Mouse (Mus musculus): Measurements from ENCODE around the gene AC124108.1. TPM values are rescaled to one million over a fixed set of nuclear protein-coding genes. Genes with fewer than 3 reads are reported as not detected.
A peak's percentile ranks its signal among the peaks of the same experiment; 100 is the strongest.

The AC124108.1 gene
- polyA plus RNA-seq, 1 experiment from 2014 or later, result 2.3 TPM

DNA sequence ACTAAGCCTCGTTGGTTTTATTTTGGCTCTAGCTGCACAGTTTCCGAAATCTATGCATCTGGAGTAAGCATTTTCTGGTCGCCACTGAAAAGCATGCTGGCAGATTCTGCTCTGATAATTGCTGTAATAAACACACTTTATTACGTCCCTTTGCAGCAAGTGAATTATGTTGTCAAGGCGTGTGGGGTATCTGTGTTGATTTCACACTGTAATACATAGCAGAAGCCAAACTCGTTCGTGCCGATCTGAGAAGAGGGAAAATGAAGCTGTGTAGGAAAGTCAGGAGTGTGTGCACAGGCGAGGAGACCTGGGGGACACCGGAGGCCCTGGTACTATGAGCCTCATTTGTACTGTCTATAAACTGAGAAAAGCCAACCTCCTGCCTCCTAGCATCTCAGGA lies 18.1 kb downstream of the AC124108.1 start:
- no peak overlapping the region for H3K27ac ChIP-seq (replicated peaks)
- 84% methylated on average over 10 of the region's 10 CpGs for WGBS
- H3K4me1 ChIP-seq, result peaks cover 79% of the 10 kb centered on the region
- peaks cover 8% of the 10 kb centered on the region; the same call in 1 of the 2 replicates for H3K36me3 ChIP-seq
- H3K27me3 ChIP-seq (ENCODE audit: low read depth, poor library complexity, severe bottlenecking), result peaks cover 27% of the 10 kb centered on the region
- no peak overlapping the region for H3K4me3 ChIP-seq
- DNase-seq (ENCODE audit: low spot score), result no peak
- no peaks in the 10 kb centered on the region for H3K9me3 ChIP-seq (replicated peaks)

- WGBS, result 19% methylated on average over 7 of the region's 7 CpGs
- no peak overlapping the region for H3K4me3 ChIP-seq
- H3K27ac ChIP-seq (replicated peaks), result no peak overlapping the region
- no peaks in the 10 kb centered on the region for H3K9me3 ChIP-seq (replicated peaks)
- H3K4me1 ChIP-seq, result peaks cover 72% of the 10 kb centered on the region
- peaks cover 28% of the 10 kb centered on the region for H3K27me3 ChIP-seq (ENCODE audit: low read depth, poor library complexity, severe bottlenecking)
- peak; percentile 60 for DNase-seq (ENCODE audit: low spot score)
- no peaks in the 10 kb centered on the region for H3K36me3 ChIP-seq
Observed at GRCm38 (mm10) chr1:132210922-132211321, 19.7 kb downstream of the AC124108.1 start.

DNA sequence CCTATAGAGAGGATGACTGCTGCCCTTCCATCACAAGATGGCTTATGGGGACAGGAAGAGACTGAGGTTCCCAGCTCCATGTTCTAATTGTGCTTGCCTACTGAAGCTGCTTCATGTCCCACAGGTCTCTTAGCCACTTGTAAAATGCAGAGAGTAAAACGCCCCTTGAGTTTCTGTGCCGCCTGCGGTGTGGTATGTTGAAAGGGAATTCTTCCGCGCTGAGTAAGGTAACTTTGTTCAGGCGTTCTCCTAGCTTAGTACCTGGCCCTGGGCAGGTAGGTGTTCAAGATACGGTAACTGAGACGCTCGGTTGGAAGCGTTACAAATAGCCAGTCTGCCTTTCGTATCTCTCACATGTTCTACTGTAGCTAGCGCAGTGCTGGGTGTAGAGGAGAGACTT lies 20.4 kb downstream of the AC124108.1 start:
- H3K27me3 ChIP-seq (ENCODE audit: low read depth, poor library complexity, severe bottlenecking), result peaks cover 34% of the 10 kb centered on the region
- peak overlapping the region; percentile 51 for H3K4me3 ChIP-seq
- DNase-seq (ENCODE audit: low spot score), result no peak
- peak overlapping the region; percentile 72; the same call in 1 of the 2 replicates for H3K27ac ChIP-seq (replicated peaks)
- peaks cover 74% of the 10 kb centered on the region for H3K4me1 ChIP-seq
- H3K36me3 ChIP-seq, result no peaks in the 10 kb centered on the region
- no peaks in the 10 kb centered on the region for H3K9me3 ChIP-seq (replicated peaks)
- 47% methylated on average over 12 of the region's 12 CpGs for WGBS

GRCm38 (mm10) chr1:132212218-132212617 lies 21.0 kb downstream of the AC124108.1 start:
- Histone ChIP-seq H3K27ac (replicated peaks) (peak overlapping the region; percentile 72), H3K27me3 (ENCODE audit: low read depth, poor library complexity, severe bottlenecking) (peaks cover 34% of the 10 kb centered on the region), H3K36me3 (no peaks in the 10 kb centered on the region), H3K4me1 (peaks cover 72% of the 10 kb centered on the region), H3K4me3 (peak overlapping the region; percentile 51), H3K9me3 (replicated peaks) (no peaks in the 10 kb centered on the region)
- WGBS, result 4% methylated on average over 20 of the region's 20 CpGs
- peak; percentile 69 for DNase-seq (ENCODE audit: low spot score)

- H3K27me3 ChIP-seq (ENCODE audit: low read depth, poor library complexity, severe bottlenecking), result peaks cover 34% of the 10 kb centered on the region
- WGBS, result 52% methylated on average over 6 of the region's 6 CpGs
Observed at GRCm38 (mm10) chr1:132213076-132213475, 21.8 kb downstream of the AC124108.1 start.

GRCm38 (mm10) chr1:132216276-132216675 lies 25.0 kb downstream of the AC124108.1 start:
- 63% methylated on average over 3 of the region's 3 CpGs for WGBS

More at GRCm38 (mm10) chr1:132213076-132213475, 21.8 kb downstream of the AC124108.1 start:
- Histone ChIP-seq H3K9me3 (replicated peaks) (no peaks in the 10 kb centered on the region), H3K27ac (replicated peaks) (peak overlapping the region; percentile 72; the same call in 1 of the 2 replicates), H3K4me3 (no peak overlapping the region), H3K36me3 (no peaks in the 10 kb centered on the region), H3K4me1 (peaks cover 65% of the 10 kb centered on the region)
- peak; percentile 17 for DNase-seq (ENCODE audit: low spot score)

GRCm38 (mm10) chr1:132221627-132222026 lies 30.4 kb downstream of the AC124108.1 start:
- no peaks in the 10 kb centered on the region for H3K9me3 ChIP-seq (replicated peaks)
- DNase-seq (ENCODE audit: low spot score), result no peak
- H3K4me3 ChIP-seq, result no peak overlapping the region
- peak overlapping the region; percentile 71 for H3K27ac ChIP-seq (replicated peaks)
- WGBS, result 32% methylated on average over 2 of the region's 2 CpGs
- peaks cover 36% of the 10 kb centered on the region for H3K4me1 ChIP-seq
- H3K27me3 ChIP-seq (ENCODE audit: low read depth, poor library complexity, severe bottlenecking), result peaks cover 15% of the 10 kb centered on the region
- no peaks in the 10 kb centered on the region for H3K36me3 ChIP-seq

More at GRCm38 (mm10) chr1:132216276-132216675, 25.0 kb downstream of the AC124108.1 start:
- Histone ChIP-seq H3K4me1 (peaks cover 49% of the 10 kb centered on the region), H3K36me3 (no peaks in the 10 kb centered on the region), H3K4me3 (no peak overlapping the region), H3K27ac (replicated peaks) (0 out of 2 replicates have a peak overlapping the region, but pooled peaks have one; percentile 29), H3K9me3 (replicated peaks) (no peaks in the 10 kb centered on the region), H3K27me3 (ENCODE audit: low read depth, poor library complexity, severe bottlenecking) (peaks cover 35% of the 10 kb centered on the region)
- no peak for DNase-seq (ENCODE audit: low spot score)

- no peaks in the 10 kb centered on the region for H3K36me3 ChIP-seq
- no peak for DNase-seq (ENCODE audit: low spot score)
- H3K4me3 ChIP-seq, result no peak overlapping the region
- H3K27me3 ChIP-seq (ENCODE audit: low read depth, poor library complexity, severe bottlenecking), result peaks cover 15% of the 10 kb centered on the region
- 20% methylated on average over 6 of the region's 6 CpGs for WGBS
- peaks cover 34% of the 10 kb centered on the region for H3K4me1 ChIP-seq
- H3K9me3 ChIP-seq (replicated peaks), result no peaks in the 10 kb centered on the region
- peak overlapping the region; percentile 71; the same call in 1 of the 2 replicates for H3K27ac ChIP-seq (replicated peaks)
Observed at GRCm38 (mm10) chr1:132222166-132222565, 30.9 kb downstream of the AC124108.1 start.

- Histone ChIP-seq H3K27me3 (ENCODE audit: low read depth, poor library complexity, severe bottlenecking) (peaks cover 9% of the 10 kb centered on the region), H3K36me3 (no peaks in the 10 kb centered on the region), H3K9me3 (replicated peaks) (no peaks in the 10 kb centered on the region), H3K4me1 (peaks cover 18% of the 10 kb centered on the region), H3K27ac (replicated peaks) (no peak overlapping the region), H3K4me3 (no peak overlapping the region)
- DNase-seq (ENCODE audit: low spot score), result no peak
- WGBS, result 86% methylated on average over 12 of the region's 13 CpGs
Observed at GRCm38 (mm10) chr1:132226297-132227080, 35.2 kb downstream of the AC124108.1 start.

- DNase-seq (ENCODE audit: low spot score), result no peak
- H3K4me3 ChIP-seq, result no peak within 1 kb of the TSS
- no peaks in the 10 kb centered on the region for H3K36me3 ChIP-seq
- H3K27ac ChIP-seq (replicated peaks), result no peak within 1 kb of the TSS
- peaks cover 36% of the 10 kb centered on the region for H3K27me3 ChIP-seq (ENCODE audit: low read depth, poor library complexity, severe bottlenecking)
- peaks cover 7% of the 10 kb centered on the region for H3K4me1 ChIP-seq
- 89% methylated on average over 3 of the region's 3 CpGs for WGBS
- H3K9me3 ChIP-seq (replicated peaks), result no peaks in the 10 kb centered on the region
Observed at GRCm38 (mm10) chr1:132229667-132230066, 38.4 kb downstream of the AC124108.1 start, which contains the start of gene Gm10188. Gene Gm10188 (minus strand): TSS chr1:132229767.

GRCm38 (mm10) chr1:132231470-132232274 lies 40.4 kb downstream of the AC124108.1 start:
- Histone ChIP-seq H3K9me3 (replicated peaks) (no peaks in the 10 kb centered on the region), H3K4me3 (no peak overlapping the region), H3K36me3 (no peaks in the 10 kb centered on the region), H3K27ac (replicated peaks) (peak overlapping the region; percentile 58), H3K27me3 (ENCODE audit: low read depth, poor library complexity, severe bottlenecking) (peaks cover 44% of the 10 kb centered on the region), H3K4me1 (peaks cover 7% of the 10 kb centered on the region)
- WGBS, result 28% methylated on average over 7 of the region's 7 CpGs
- DNase-seq (ENCODE audit: low spot score), result no peak

- WGBS, result 21% methylated on average over 12 of the region's 12 CpGs
Observed at GRCm38 (mm10) chr1:132233566-132233965, 42.3 kb downstream of the AC124108.1 start.

More at GRCm38 (mm10) chr1:132233566-132233965, 42.3 kb downstream of the AC124108.1 start:
- Histone ChIP-seq H3K4me3 (no peak overlapping the region), H3K9me3 (replicated peaks) (no peaks in the 10 kb centered on the region), H3K36me3 (no peaks in the 10 kb centered on the region), H3K27ac (replicated peaks) (no peak overlapping the region), H3K4me1 (peaks cover 7% of the 10 kb centered on the region), H3K27me3 (ENCODE audit: low read depth, poor library complexity, severe bottlenecking) (peaks cover 44% of the 10 kb centered on the region)
- peak; percentile 58 for DNase-seq (ENCODE audit: low spot score)

Data from midbrain, embryonic 10.5 days (tissue).